23 mouse cellular contexts compared by ENCODE assay signal in genomic region chr8:11516292-11516691, GRCm38 (mm10). TPM values are rescaled to one million over a fixed set of nuclear protein-coding genes. Genes with fewer than 3 reads are reported as not detected.
"Had no signal": no experiment of that assay in that cellular context is flagged by ENCODE, and none has a peak within 500 bp of the region (broad histone marks: within the 10 kb centered on the region; RNA-seq: fewer than 3 reads in every experiment).

No protein-coding gene starts in this region.

- H3K27me3 ChIP-seq: heart, embryonic 12.5 days; hindbrain, embryonic 12.5 days; hindbrain, embryonic 15.5 days; intestine, embryonic 15.5 days; limb, embryonic 12.5 days; liver, embryonic 13.5 days had no signal

- H3K4me1 ChIP-seq: heart, embryonic 12.5 days; hindbrain, embryonic 10.5 days; hindbrain, embryonic 12.5 days; hindbrain, embryonic 15.5 days; intestine, embryonic 15.5 days; limb, embryonic 10.5 days; limb, embryonic 12.5 days had no signal

- H3K4me2 ChIP-seq: heart, embryonic 12.5 days; hindbrain, embryonic 12.5 days; hindbrain, embryonic 15.5 days; intestine, embryonic 15.5 days; limb, embryonic 12.5 days; liver, embryonic 11.5 days; liver, embryonic 13.5 days had no signal

- H3K9ac ChIP-seq: heart, embryonic 12.5 days; hindbrain, embryonic 12.5 days; hindbrain, embryonic 15.5 days; intestine, embryonic 15.5 days; limb, embryonic 12.5 days; liver, embryonic 13.5 days had no signal

- DNase-seq: gastrocnemius, adult 2 months; gastrocnemius, postnatal 10 days; gastrocnemius, postnatal 25 days; heart, postnatal 4 days; kidney, adult 18-20 months; kidney, adult 8-10 months; kidney, postnatal 10 days; kidney, postnatal 25 days; kidney, postnatal 4 days; liver; liver, embryonic 13.5 days had no signal

- H3K4me3 ChIP-seq: gastrocnemius, adult 2 months; heart, embryonic 12.5 days; hindbrain, embryonic 10.5 days; hindbrain, embryonic 12.5 days; hindbrain, embryonic 15.5 days; intestine, embryonic 15.5 days; layer of hippocampus, adult 2 months; left cerebral cortex, adult 2 months; limb, embryonic 10.5 days; limb, embryonic 12.5 days; liver, embryonic 13.5 days had no signal

- ATAC-seq: inflammation-experienced regulatory T-cells, adult 6 months; intestine, embryonic 15.5 days; intestine, postnatal 0 days had no signal

- H3K27ac ChIP-seq: gastrocnemius, adult 2 months; hindbrain, embryonic 10.5 days; hindbrain, embryonic 12.5 days; hindbrain, embryonic 15.5 days; intestine, embryonic 15.5 days; layer of hippocampus, adult 2 months; left cerebral cortex, adult 2 months; limb, embryonic 10.5 days; limb, embryonic 12.5 days; liver, embryonic 13.5 days had no signal

- H3K9me3 ChIP-seq: heart, embryonic 12.5 days; hindbrain, embryonic 10.5 days; hindbrain, embryonic 12.5 days; hindbrain, embryonic 15.5 days; intestine, embryonic 15.5 days; limb, embryonic 10.5 days; limb, embryonic 12.5 days; liver, embryonic 13.5 days had no signal

RNA-seq across cellular contexts. Expression of gene Rab20, which starts 37.8 kb away (rescaled TPM):
- total RNA-seq: layer of hippocampus, adult 2 months had no signal
